Mouse (Mus musculus) heart, embryonic 13.5 days (tissue): ENCODE measurements around the gene Lonp2. TPM values are rescaled to one million over a fixed set of nuclear protein-coding genes. Genes with fewer than 3 reads are reported as not detected.

ENCODE experiments used
- ATAC-seq: fragments of 200-750 bp; cut with Nextera tagmentation; 2 replicates; pipeline ENCODE4 v1.8.0; 2017; ENCODE audit warnings: moderate TSS enrichment; ENCODE audit not compliant: insufficient number of reproducible peaks, low FRiP score, low TSS enrichment; ENCODE audit errors: extremely low read depth
- H3K27ac ChIP-seq: fragments of 300-500 bp; sonication (generic); replicated peaks from 2 replicates; pipeline ENCODE4 v1.5.1; 2015; ENCODE audit warnings: moderate library complexity, mild to moderate bottlenecking, inconsistent platforms
- H3K27me3 ChIP-seq: fragments of 300-500 bp; sonication (generic); replicated peaks from 2 replicates; pipeline ENCODE4 v1.6.1; 2015; ENCODE audit warnings: mild to moderate bottlenecking, inconsistent platforms
- H3K36me3 ChIP-seq: fragments of 300-500 bp; sonication (generic); 2 replicates; pipeline ENCODE4 v1.6.1; 2015; ENCODE audit warnings: mild to moderate bottlenecking, inconsistent platforms
- H3K4me1 ChIP-seq: fragments of 300-500 bp; sonication (generic); 2 replicates; pipeline ENCODE4 v1.6.1; 2015; ENCODE audit warnings: inconsistent platforms
- H3K4me2 ChIP-seq: fragments of 300-500 bp; sonication (generic); 2 replicates; pipeline ENCODE4 v1.6.1; 2015; ENCODE audit warnings: inconsistent platforms, mild to moderate bottlenecking, moderate library complexity
- H3K4me3 ChIP-seq: fragments of 300-500 bp; sonication (generic); 2 replicates; pipeline ENCODE4 v1.5.1; 2015; ENCODE audit warnings: moderate library complexity, mild to moderate bottlenecking, inconsistent platforms
- H3K9ac ChIP-seq: fragments of 300-500 bp; sonication (generic); 2 replicates; pipeline ENCODE4 v1.6.1; 2015; ENCODE audit warnings: inconsistent platforms, mild to moderate bottlenecking, moderate library complexity
- H3K9me3 ChIP-seq: fragments of 300-500 bp; sonication (generic); 2 replicates; pipeline ENCODE4 v1.6.1; 2016; ENCODE audit warnings: inconsistent platforms
- WGBS: fragments of 180-500 bp; shearing (Covaris S2); methylation state at CpG from one replicate; pipeline ENCODE4 v1.1.7; 2015; ENCODE audit warnings: mixed read lengths; 5-methylcytosine and 5-hydroxymethylcytosine counted together
- polyA plus RNA-seq: library from polyadenylated mRNA; unstranded; fragments of >200 nt; fragmentation: Nextera tagmentation; extraction: Ambion mirVana; gene quantifications from 2 replicates; pipeline ENCODE4 v1.2.1, GENCODE M21; 2015

Gene Lonp2
- polyA plus RNA-seq, 1 experiment from 2014 or later: 53.7 TPM

DNA sequence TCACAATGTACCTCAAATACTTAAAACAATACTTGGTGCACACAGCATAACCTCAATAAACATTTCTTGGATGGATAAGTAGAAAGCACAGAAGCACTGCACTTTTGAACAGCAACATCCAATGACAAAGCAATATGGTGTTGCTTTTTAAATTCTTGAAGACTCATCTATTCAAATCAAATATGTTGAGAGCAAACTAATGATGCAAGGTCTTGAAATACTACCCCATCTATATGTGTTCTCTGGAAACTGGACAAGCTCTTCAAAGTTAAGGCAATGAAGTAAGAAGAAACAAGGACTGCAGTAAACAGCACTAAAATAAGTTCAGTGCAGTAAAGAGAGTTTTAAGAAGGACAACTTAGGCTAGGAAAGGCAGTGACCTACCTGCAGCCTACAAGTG is 117.1 kb downstream of the Lonp2 start:
- Histone ChIP-seq H3K4me2 (no peak overlapping the region), H3K9me3 (no peaks in the 10 kb centered on the region), H3K4me1 (peaks cover 65% of the 10 kb centered on the region), H3K36me3 (no peaks in the 10 kb centered on the region), H3K4me3 (no peak overlapping the region), H3K9ac (no peak overlapping the region), H3K27me3 (no peaks in the 10 kb centered on the region), H3K27ac (no peak overlapping the region)
- no peak for ATAC-seq

DNA sequence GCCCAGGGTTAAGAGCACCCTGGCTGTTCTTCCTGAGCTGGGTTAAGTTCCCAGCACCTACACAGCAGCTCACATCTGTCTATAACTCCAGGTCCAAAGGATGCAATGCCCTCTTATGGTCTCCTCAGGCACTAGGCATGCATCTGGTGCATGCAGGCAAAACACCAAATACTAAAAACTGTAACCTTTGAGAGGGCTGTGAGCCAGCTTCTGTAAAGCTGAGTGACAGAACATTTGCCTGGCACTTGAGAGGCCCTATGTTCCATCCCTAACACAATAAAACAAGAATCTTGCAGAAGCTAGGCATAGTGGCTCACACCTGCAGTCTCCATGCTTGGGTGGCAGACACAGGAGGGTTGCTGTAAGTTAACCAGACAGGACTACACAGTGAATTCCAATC is 117.8 kb downstream of the Lonp2 start:
- Histone ChIP-seq H3K27ac (no peak overlapping the region), H3K9ac (no peak overlapping the region), H3K27me3 (no peaks in the 10 kb centered on the region), H3K4me3 (no peak overlapping the region), H3K4me1 (peaks cover 60% of the 10 kb centered on the region), H3K9me3 (no peaks in the 10 kb centered on the region), H3K4me2 (no peak overlapping the region), H3K36me3 (no peaks in the 10 kb centered on the region)
- ATAC-seq: no peak

DNA sequence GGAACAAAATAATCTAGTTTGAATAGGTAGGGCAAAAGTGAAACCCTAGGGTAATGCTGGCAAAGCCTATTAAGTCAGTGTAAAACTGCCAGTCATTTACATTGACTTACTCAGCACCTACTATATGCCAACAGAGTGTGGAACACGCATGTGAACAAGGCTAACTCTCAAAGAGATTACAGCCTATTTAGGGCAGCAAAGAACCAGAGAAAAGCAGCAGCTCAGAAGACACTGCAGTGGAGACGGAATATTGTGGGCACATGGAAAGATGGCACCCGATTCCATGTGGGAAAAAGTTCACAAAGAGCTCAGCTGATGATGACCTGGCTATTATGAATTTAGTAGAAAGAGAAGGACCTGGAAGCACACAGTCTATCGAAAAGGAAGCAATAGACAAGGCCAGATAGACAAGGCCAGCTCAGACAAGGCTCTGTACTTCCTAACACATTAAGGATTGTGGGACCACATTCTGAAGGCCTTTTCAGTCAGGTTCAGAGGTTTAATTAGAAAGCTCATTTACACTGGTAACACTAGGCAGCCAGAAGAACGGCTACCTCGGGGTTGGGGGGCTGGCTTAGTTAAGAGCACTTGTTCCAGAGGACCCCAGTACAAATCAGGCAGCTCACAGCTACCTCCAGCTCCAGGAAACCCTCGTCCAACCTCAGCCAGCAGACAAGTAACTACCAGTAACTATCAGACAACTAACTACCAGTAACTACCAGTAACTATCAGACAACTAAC is 118.9 kb downstream of the Lonp2 start:
- no peak overlapping the region for H3K27ac ChIP-seq
- peaks cover 54% of the 10 kb centered on the region for H3K4me1 ChIP-seq
- no peak for ATAC-seq
- peak overlapping the region; percentile 52; the same call in 1 of the 2 replicates for H3K9ac ChIP-seq
- H3K36me3 ChIP-seq: no peaks in the 10 kb centered on the region
- H3K27me3 ChIP-seq: no peaks in the 10 kb centered on the region
- WGBS: 67% methylated on average over 7 of the region's 7 CpGs
- H3K4me2 ChIP-seq: peak overlapping the region; percentile 12; the same call in 1 of the 2 replicates
- no peaks in the 10 kb centered on the region for H3K9me3 ChIP-seq
- H3K4me3 ChIP-seq: peak overlapping the region; percentile 6; the same call in 1 of the 2 replicates

DNA sequence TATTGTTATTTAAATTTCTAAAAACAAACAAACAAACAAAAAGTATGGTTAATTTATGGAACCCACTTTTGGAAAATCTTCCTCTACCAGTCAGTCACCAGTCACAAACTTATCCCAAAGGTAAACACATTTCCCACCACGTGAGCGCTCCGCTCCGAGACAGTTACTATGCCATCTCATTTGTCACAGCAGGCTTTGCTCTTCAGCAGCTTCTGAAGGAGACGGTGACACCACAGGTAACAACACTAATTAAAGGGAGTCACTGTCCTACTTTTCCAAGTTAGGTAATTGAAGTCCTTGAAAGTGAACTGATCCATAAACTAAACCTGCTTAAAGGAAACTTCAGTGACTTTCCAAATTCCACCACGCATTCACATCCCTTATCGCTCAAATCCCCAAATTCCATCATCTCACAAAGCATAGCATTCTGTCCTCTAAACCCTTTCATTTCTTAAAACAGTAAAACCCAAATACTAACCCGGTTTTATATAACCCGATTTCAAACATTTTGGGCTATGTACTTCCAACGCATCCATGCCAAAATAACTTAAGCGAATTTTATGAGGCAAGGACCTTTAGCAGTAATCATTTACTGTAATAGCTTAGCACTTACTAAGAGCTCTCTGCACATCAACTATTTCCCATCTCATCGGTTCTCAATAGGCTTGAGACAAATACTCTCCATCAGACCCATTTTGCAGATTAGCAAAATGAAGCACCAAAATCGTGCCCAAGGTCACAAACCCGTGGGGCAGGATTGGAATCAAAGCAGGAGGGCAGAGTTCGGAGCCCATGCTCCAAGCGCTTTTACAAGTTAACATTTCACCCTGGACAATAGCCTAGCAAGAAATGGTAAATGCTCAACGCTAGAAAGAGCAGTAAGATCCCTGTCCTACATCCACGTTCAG is 120.7 kb downstream of the Lonp2 start:
- ATAC-seq: no peak
- Histone ChIP-seq H3K36me3 (no peaks in the 10 kb centered on the region), H3K27ac (peak overlapping the region; percentile 95), H3K4me3 (peak overlapping the region; percentile 92), H3K9ac (peak overlapping the region; percentile 99), H3K4me2 (peak overlapping the region; percentile 85), H3K9me3 (no peaks in the 10 kb centered on the region), H3K4me1 (peaks cover 46% of the 10 kb centered on the region), H3K27me3 (no peaks in the 10 kb centered on the region)
- 5% methylated on average over 18 of the region's 18 CpGs for WGBS

DNA sequence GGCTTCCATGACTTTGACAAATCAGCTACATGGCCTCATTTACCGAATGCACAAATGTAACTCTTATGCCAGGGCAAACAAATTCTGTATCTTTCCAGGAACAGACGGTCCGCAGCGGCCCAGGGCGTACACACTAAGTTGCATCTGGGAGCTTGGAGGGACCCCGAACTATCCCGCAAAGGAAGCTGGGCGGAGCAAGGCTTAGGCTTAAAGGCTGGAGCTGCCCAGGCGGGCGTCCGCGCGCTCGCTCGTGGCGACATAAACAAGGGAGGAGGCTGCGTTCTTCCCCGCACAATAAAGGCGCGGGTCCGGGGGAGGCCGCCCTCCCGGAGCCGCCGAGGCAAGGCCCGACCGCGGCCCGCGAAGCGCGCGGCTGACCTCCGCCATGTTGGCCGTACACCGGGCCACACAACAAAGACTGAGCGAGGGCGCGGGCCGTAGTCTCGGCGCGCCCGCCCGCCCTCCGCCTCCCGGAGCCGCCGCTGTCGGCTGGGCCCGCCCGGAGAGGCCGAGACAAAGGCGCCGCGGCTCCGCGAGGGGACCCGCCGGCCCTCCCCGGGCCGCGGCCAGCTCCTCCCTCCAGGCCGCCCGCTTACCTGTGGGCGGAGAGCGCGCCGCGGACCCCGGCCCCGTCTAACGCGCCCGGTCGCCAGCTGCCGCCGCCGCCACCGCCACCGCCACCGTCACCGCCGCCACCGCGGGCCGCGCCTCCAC is 121.5 kb downstream of the Lonp2 start, which contains the start of the genes Gm10638 and Siah1a:
Gm10638 (plus strand) TSS at position 479 of the 714 bp plus-strand sequence.
Siah1a (minus strand) TSS at position 714 of the 714 bp plus-strand sequence.
- under 1% methylated on average over 67 of the region's 88 CpGs for WGBS
- H3K9me3 ChIP-seq: no peaks in the 10 kb centered on the region
- peaks cover 45% of the 10 kb centered on the region for H3K4me1 ChIP-seq
- peak within 1 kb of the TSS; percentile 95 for H3K27ac ChIP-seq
- peak within 1 kb of the TSS; percentile 92 for H3K4me3 ChIP-seq
- H3K9ac ChIP-seq: peak within 1 kb of the TSS; percentile 99
- H3K27me3 ChIP-seq: no peaks in the 10 kb centered on the region
- peak within 1 kb of the TSS; percentile 85 for H3K4me2 ChIP-seq
- no peaks in the 10 kb centered on the region for H3K36me3 ChIP-seq
- peak; percentile 67 for ATAC-seq

DNA sequence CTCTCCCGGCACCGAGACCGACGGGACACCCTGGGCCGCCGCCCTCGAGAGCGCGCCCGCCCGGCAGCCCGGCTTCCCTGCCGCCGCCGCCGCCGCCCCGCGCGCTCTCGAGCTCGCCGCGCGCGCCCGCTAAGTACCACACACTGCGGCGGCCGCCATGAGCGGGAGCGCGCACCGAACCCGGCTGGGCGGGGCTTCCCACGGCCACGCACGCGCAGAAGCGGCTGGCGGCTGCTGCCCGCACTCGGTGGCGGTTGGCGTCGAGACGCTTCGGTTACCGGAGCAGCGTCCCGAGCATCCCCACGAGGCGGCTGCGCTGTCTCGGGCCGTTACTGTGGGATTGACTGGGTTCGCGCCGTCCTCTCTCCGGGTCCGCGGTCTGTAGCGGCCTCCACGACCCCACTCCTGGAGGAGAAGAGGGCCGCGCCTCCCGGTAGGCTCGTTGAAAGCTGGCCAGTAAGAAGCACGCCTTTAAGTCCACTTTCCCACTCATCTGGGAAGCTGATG is 122.1 kb downstream of the Lonp2 start:
- 0% methylated on average over 43 of the region's 70 CpGs for WGBS
- H3K27me3 ChIP-seq: no peaks in the 10 kb centered on the region

DNA sequence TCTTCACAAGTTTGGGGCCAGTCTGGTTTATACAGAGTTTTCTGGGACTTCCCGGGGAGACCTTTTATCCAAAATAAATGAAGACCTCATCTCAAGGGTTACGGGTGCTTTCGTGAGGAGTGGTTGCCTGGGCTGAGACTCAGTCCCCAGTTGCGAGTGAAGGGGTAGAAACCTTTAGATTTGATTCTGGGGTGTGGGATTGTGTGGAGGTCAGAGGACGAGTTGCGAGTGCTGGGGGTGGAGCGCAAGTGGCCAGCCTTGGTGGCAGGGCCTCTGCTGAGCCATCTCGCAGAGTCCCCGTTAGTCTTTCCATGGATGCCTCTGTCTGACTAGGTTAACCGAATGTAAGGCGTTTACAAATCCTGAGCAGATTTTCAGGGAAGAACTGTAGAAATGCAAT is 122.7 kb downstream of the Lonp2 start:
- H3K4me1 ChIP-seq: peaks cover 37% of the 10 kb centered on the region

More for the DNA sequence above, 122.1 kb downstream of the Lonp2 start:
- Histone ChIP-seq H3K4me1 (peaks cover 40% of the 10 kb centered on the region), H3K4me3 (peak overlapping the region; percentile 92), H3K27ac (peak overlapping the region; percentile 95), H3K4me2 (peak overlapping the region; percentile 85), H3K9me3 (no peaks in the 10 kb centered on the region), H3K36me3 (no peaks in the 10 kb centered on the region), H3K9ac (peak overlapping the region; percentile 99)
- ATAC-seq: peak; percentile 79

DNA sequence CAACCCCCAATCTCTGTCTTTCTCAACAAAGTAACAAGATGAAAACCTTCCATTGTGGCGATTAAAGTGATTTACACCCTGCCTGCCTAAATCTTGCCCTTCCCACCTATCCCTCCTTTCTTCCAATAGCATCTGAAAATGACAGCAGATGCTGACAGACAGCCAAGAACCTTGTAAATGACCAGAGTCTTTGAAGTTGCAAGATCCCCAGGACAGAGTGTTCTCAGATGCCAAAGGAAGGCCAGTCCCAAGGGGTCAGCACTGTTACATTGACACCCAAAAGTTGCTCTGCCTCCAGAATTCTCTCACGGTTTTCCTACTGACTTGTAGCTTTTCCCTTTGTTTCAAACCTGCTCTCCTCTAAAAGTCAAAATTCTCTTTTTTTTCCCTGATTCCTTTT is 126.0 kb downstream of the Lonp2 start:
- no peaks in the 10 kb centered on the region for H3K27me3 ChIP-seq
- H3K36me3 ChIP-seq: no peaks in the 10 kb centered on the region
- no peak overlapping the region for H3K9ac ChIP-seq
- 48% methylated on average over 2 of the region's 2 CpGs for WGBS
- no peak for ATAC-seq
- no peak overlapping the region for H3K27ac ChIP-seq
- H3K9me3 ChIP-seq: no peaks in the 10 kb centered on the region
- no peak overlapping the region for H3K4me3 ChIP-seq
- no peak overlapping the region for H3K4me2 ChIP-seq
- peaks cover 7% of the 10 kb centered on the region for H3K4me1 ChIP-seq

More for the DNA sequence above, 122.7 kb downstream of the Lonp2 start:
- Histone ChIP-seq H3K4me2 (peak overlapping the region; percentile 85), H3K4me3 (peak overlapping the region; percentile 92), H3K36me3 (no peaks in the 10 kb centered on the region), H3K27me3 (no peaks in the 10 kb centered on the region), H3K9ac (peak overlapping the region; percentile 99), H3K27ac (peak overlapping the region; percentile 95), H3K9me3 (no peaks in the 10 kb centered on the region)
- ATAC-seq: no peak
- WGBS: 3% methylated on average over 11 of the region's 11 CpGs

DNA sequence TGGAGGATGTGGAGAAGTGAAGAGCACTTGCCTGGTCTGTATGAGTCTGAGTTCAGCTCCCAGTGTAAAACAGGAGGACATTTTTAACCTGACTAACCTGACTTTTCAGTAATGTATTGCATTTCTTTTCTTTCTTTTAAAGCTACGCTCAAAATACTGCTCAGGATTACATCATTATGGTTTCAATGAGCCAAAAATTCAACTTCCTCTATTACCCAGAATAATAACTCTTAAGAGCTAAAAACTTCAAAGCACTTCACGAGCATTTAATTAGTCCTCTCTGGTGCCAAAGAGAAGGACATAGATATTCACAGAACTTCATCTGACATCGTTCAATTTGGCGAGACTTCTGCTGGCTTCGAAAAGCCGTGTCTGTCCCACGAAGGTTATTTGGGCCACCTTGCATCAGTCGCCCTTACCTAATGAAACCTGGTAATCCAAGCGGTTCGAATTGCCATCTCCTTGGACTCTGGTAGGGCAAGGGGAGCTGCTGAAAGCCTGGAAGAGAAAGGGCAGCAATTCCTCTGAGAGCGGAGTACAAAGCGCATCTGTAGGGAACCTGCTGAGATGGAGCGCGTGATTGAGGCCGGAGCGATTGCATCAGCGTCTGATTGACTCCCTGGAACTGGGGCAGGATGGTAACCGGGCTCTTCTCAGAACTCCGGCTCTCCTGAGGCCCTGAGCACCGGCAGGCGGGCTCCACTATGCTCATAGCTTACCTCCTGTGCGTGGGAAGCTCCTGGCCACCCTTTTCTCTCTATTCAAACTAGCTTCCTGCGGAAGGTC is 133.3 kb downstream of the Lonp2 start:
- Histone ChIP-seq H3K27me3 (no peaks in the 10 kb centered on the region; the same call in 1 of the 2 replicates), H3K4me2 (peak overlapping the region; percentile 43), H3K27ac (no peak overlapping the region), H3K9ac (no peak overlapping the region), H3K36me3 (no peaks in the 10 kb centered on the region), H3K4me1 (peaks cover 9% of the 10 kb centered on the region), H3K9me3 (no peaks in the 10 kb centered on the region), H3K4me3 (no peak overlapping the region)
- ATAC-seq: no peak
- 30% methylated on average over 23 of the region's 23 CpGs for WGBS

DNA sequence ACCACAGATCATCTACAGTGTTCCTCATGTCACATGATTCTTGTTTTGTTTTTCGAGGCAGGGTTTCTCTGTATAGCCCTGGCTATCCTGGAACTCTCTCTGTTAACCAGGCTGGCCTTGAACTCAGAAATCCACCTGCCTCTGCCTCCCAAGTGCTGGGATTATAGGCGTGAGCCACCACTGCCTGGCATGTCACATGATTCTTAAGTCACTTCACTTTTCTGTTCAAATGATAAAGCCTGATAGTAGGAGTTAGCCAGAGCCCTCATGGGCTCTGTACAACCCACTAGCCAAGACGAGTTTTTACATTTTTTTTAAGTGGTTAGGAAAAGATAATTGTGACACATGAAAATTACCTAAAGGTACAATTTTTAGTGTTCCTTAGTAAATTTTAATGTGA is 134.8 kb downstream of the Lonp2 start:
- Histone ChIP-seq H3K9ac (no peak overlapping the region), H3K9me3 (no peaks in the 10 kb centered on the region), H3K27me3 (no peaks in the 10 kb centered on the region; the same call in 1 of the 2 replicates), H3K36me3 (no peaks in the 10 kb centered on the region), H3K4me2 (no peak overlapping the region), H3K4me3 (no peak overlapping the region), H3K4me1 (peaks cover 9% of the 10 kb centered on the region), H3K27ac (no peak overlapping the region)
- WGBS: 54% methylated on average over 3 of the region's 3 CpGs
- no peak for ATAC-seq
